Mouse (Mus musculus): ENCODE measurements around the gene Asgr1. TPM values are rescaled to one million over a fixed set of nuclear protein-coding genes. Genes with fewer than 3 reads are reported as not detected.

Asgr1 gene
- total and polyA plus RNA-seq, 3 experiments: not detected

DNA sequence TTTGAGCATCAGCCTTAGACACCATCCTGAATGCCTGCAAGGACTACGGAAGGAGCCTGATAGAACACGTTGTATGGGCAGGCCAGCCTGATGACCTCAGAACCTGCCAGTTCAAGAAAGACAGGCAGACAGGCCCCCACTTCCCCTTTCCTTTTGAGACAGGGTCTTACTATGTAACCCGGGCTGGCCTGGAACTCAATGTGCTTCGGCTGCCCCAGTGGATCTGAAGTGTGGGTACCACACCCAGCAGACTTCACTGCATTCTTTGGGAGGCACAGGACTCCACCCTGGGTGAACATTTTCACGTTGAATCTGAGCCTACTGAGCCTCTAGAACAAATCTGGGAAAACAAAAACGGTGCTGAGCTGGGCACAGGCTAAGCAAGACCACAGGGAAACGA lies 15.7 kb upstream of the Asgr1 start:
- Histone ChIP-seq H3K4me1 (ENCODE audit: insufficient read depth, low read depth, low read length) (0 out of 2 replicates have a peak, but pooled peaks cover 5% of the 10 kb centered on the region), H3K27me3 (ENCODE audit: insufficient read depth, low read length) (peaks cover 17% of the 10 kb centered on the region; the same call in 1 of the 2 replicates), H3K36me3 (replicated peaks) (no peaks in the 10 kb centered on the region), H3K9me3 (replicated peaks) (no peaks in the 10 kb centered on the region), H3K4me3 (ENCODE audit: low read depth, low read length) (no peak overlapping the region)
- ATAC-seq (ENCODE audit: extremely low read depth, insufficient number of reproducible peaks, low FRiP score, poor library complexity, severe bottlenecking): no peak
- no peak for DNase-seq (ENCODE audit: low spot score)
- no peak for TF ChIP-seq GATA2 (IDR thresholded peaks at IDR 0.05; ENCODE audit: borderline replicate concordance, low read depth, low read length)
- no peak for TF ChIP-seq POLR2AphosphoS5 (IDR thresholded peaks at IDR 0.05; ENCODE audit: insufficient replicate concordance, low read depth, low read length)
- no peak for TF ChIP-seq TAL1 (conservative IDR thresholded peaks at IDR 0.05; ENCODE audit: low read depth, low read length)
- no peak for TF ChIP-seq GATA1 (IDR thresholded peaks at IDR 0.05; ENCODE audit: borderline replicate concordance, low read length)
- TF ChIP-seq CTCF (IDR thresholded peaks at IDR 0.05; ENCODE audit: low read depth, low read length): no peak

DNA sequence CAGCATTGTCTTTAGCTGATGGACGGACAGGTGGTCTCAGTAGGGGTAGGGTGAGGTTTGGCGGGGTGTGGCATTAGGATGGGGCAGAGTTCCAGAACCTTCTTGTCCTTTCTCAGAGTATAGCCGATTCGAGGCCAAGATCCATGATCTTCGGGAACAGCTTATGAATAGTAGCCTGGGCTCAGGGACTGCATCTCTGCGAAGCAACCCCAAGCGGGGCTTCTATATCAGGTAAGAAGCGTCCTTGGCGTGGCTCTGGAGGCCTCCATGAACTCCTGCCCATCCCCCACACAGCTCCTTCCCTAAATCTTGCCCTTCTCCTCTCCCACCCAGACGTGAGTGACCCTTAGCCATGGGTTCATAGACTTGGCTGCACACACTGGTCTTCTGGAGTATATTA lies 14.3 kb upstream of the Asgr1 start:
- H3K4me1 ChIP-seq (ENCODE audit: insufficient read depth, low read depth, low read length): 0 out of 2 replicates have a peak, but pooled peaks cover 5% of the 10 kb centered on the region
- ATAC-seq (ENCODE audit: extremely low read depth, insufficient number of reproducible peaks, low FRiP score, poor library complexity, severe bottlenecking) (no peak), DNase-seq (ENCODE audit: low spot score) (no peak)
- TF ChIP-seq POLR2AphosphoS5 (IDR thresholded peaks at IDR 0.05; ENCODE audit: insufficient replicate concordance, low read depth, low read length): no peak
- TF ChIP-seq CTCF (IDR thresholded peaks at IDR 0.05; ENCODE audit: low read depth, low read length): no peak
- no peak for TF ChIP-seq GATA2 (IDR thresholded peaks at IDR 0.05; ENCODE audit: borderline replicate concordance, low read depth, low read length)
- TF ChIP-seq TAL1 (conservative IDR thresholded peaks at IDR 0.05; ENCODE audit: low read depth, low read length): no peak
- no peak for TF ChIP-seq GATA1 (IDR thresholded peaks at IDR 0.05; ENCODE audit: borderline replicate concordance, low read length)
- no peaks in the 10 kb centered on the region for H3K9me3 ChIP-seq (replicated peaks)
- no peak overlapping the region for H3K4me3 ChIP-seq (ENCODE audit: low read depth, low read length)
- H3K36me3 ChIP-seq (replicated peaks): no peaks in the 10 kb centered on the region
- H3K27me3 ChIP-seq (ENCODE audit: insufficient read depth, low read length): peaks cover 21% of the 10 kb centered on the region; the same call in 1 of the 2 replicates

DNA sequence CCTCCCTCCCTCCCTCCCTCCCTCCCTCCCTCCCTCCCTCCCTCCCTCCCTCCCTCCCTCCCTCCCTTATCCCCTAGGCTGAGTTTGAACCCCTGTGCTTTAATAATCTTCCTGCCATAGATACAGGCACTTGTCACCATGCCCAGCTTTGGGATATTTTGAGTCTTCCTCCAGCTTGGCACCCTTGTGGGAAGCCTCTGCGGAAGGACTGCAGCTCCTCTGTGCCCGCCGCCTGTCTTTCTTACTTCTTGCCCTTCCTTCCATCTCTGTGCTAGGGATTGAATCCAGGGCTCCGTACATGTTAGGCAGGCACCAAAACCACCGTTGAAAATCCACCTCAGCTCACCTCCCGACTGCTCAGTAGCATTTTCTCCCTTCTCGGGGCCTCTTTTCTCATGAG lies 13.7 kb upstream of the Asgr1 start:
- Histone ChIP-seq H3K4me3 (ENCODE audit: low read depth, low read length) (no peak overlapping the region), H3K27me3 (ENCODE audit: insufficient read depth, low read length) (peaks cover 21% of the 10 kb centered on the region; the same call in 1 of the 2 replicates), H3K4me1 (ENCODE audit: insufficient read depth, low read depth, low read length) (0 out of 2 replicates have a peak, but pooled peaks cover 5% of the 10 kb centered on the region), H3K36me3 (replicated peaks) (no peaks in the 10 kb centered on the region), H3K9me3 (replicated peaks) (no peaks in the 10 kb centered on the region)
- no peak for ATAC-seq (ENCODE audit: extremely low read depth, insufficient number of reproducible peaks, low FRiP score, poor library complexity, severe bottlenecking)
- no peak for TF ChIP-seq TAL1 (conservative IDR thresholded peaks at IDR 0.05; ENCODE audit: low read depth, low read length)
- no peak for TF ChIP-seq GATA2 (IDR thresholded peaks at IDR 0.05; ENCODE audit: borderline replicate concordance, low read depth, low read length)
- TF ChIP-seq POLR2AphosphoS5 (IDR thresholded peaks at IDR 0.05; ENCODE audit: insufficient replicate concordance, low read depth, low read length): no peak
- TF ChIP-seq CTCF (IDR thresholded peaks at IDR 0.05; ENCODE audit: low read depth, low read length): no peak
- TF ChIP-seq GATA1 (IDR thresholded peaks at IDR 0.05; ENCODE audit: borderline replicate concordance, low read length): no peak
- no peak for DNase-seq (ENCODE audit: low spot score)

DNA sequence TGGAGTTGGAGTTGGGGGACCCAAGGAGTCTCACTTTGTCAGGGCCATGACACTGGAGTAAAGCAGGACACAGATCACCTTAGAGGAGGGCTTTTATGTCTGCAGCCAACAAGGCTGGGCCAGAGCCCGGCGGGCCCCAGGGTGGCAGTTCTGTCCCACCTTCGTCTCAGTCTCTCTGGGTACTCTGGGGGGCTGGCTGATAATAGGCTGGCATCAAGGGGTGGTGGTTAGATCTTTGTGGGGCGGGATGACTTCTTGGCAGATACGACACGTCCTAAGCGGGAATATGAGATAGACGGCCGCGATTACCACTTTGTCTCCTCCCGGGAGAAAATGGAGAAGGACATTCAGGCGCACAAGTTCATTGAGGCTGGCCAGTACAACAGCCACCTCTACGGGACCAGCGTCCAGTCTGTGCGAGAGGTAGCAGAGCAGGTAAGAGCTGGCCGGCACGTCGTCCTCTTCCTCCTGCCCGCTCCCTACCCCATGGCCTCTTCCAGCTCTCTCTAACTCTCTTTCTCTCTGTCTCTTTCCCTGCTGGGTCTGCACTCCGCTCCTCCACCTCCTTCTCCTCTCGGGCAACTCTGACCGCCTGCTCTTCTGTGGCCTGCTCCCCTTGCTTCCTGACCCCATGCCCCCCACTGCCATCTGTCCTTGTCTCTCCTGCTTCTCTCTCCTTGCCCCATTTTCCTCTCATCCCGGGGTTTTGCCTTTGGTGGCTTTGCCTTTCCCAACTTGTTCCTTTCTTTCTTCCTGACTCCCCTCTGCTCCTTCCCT lies 11.4 kb upstream of the Asgr1 start:
- Histone ChIP-seq H3K4me3 (ENCODE audit: low read depth, low read length) (no peak overlapping the region), H3K9me3 (replicated peaks) (no peaks in the 10 kb centered on the region), H3K4me1 (ENCODE audit: insufficient read depth, low read depth, low read length) (0 out of 2 replicates have a peak, but pooled peaks cover 5% of the 10 kb centered on the region), H3K27me3 (ENCODE audit: insufficient read depth, low read length) (peaks cover 22% of the 10 kb centered on the region; the same call in 1 of the 2 replicates), H3K36me3 (replicated peaks) (no peaks in the 10 kb centered on the region)
- DNase-seq (ENCODE audit: low spot score): no peak
- no peak for ATAC-seq (ENCODE audit: extremely low read depth, insufficient number of reproducible peaks, low FRiP score, poor library complexity, severe bottlenecking)
- no peak for TF ChIP-seq GATA1 (IDR thresholded peaks at IDR 0.05; ENCODE audit: borderline replicate concordance, low read length)

DNA sequence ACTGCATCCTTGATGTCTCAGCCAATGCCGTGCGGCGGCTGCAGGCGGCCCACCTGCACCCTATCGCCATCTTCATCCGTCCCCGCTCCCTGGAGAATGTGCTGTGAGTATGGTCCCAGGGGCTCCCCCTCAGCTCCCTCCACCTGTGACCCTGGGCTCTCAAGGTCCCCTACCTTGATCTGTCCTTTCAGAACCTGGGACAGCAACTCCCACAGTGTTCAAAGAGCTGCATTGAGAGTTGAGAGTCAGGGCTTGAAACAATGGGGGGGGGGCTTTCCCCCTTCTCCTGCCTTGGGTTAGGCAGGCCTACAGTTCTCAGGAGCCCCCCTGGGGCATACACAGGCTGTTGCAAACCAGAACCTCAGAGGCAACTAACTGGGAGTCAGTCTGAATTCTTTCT lies 10.2 kb upstream of the Asgr1 start:
- ATAC-seq (ENCODE audit: extremely low read depth, insufficient number of reproducible peaks, low FRiP score, poor library complexity, severe bottlenecking): no peak
- Histone ChIP-seq H3K4me3 (ENCODE audit: low read depth, low read length) (no peak overlapping the region), H3K27me3 (ENCODE audit: insufficient read depth, low read length) (peaks cover 22% of the 10 kb centered on the region; the same call in 1 of the 2 replicates), H3K9me3 (replicated peaks) (no peaks in the 10 kb centered on the region), H3K4me1 (ENCODE audit: insufficient read depth, low read depth, low read length) (no peaks in the 10 kb centered on the region), H3K36me3 (replicated peaks) (no peaks in the 10 kb centered on the region)
- TF ChIP-seq POLR2AphosphoS5 (IDR thresholded peaks at IDR 0.05; ENCODE audit: insufficient replicate concordance, low read depth, low read length) (no peak), GATA1 (IDR thresholded peaks at IDR 0.05; ENCODE audit: borderline replicate concordance, low read length) (no peak), CTCF (IDR thresholded peaks at IDR 0.05; ENCODE audit: low read depth, low read length) (no peak), TAL1 (conservative IDR thresholded peaks at IDR 0.05; ENCODE audit: low read depth, low read length) (no peak), GATA2 (IDR thresholded peaks at IDR 0.05; ENCODE audit: borderline replicate concordance, low read depth, low read length) (no peak)
- DNase-seq (ENCODE audit: low spot score): no peak

DNA sequence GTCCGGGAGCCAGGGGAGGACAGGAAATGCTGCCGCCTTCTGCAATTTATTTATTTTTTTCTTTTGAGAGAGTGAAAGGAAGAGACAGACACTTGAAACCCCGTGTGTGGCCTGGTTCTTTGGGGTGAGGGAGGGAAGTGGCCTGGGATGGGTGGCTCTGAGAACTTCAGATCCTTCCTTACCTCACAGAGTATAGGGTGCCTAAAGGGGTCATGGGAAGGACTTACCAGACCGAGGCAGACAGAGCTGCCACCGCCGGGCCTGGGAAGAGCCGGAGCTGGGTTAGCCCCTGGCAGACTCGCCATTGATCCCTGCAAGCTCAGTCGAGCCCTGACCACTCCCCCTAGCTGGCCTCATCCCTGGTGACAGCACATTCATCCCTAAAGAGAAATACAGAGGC lies 8.4 kb upstream of the Asgr1 start:
- H3K4me1 ChIP-seq (ENCODE audit: insufficient read depth, low read depth, low read length): no peaks in the 10 kb centered on the region
- H3K36me3 ChIP-seq (replicated peaks): no peaks in the 10 kb centered on the region
- H3K9me3 ChIP-seq (replicated peaks): no peaks in the 10 kb centered on the region
- H3K27me3 ChIP-seq (ENCODE audit: insufficient read depth, low read length): peaks cover 20% of the 10 kb centered on the region; the same call in 1 of the 2 replicates
- H3K4me3 ChIP-seq (ENCODE audit: low read depth, low read length): no peak overlapping the region
- DNase-seq (ENCODE audit: low spot score) (no peak), ATAC-seq (ENCODE audit: extremely low read depth, insufficient number of reproducible peaks, low FRiP score, poor library complexity, severe bottlenecking) (no peak)
- TF ChIP-seq GATA2 (IDR thresholded peaks at IDR 0.05; ENCODE audit: borderline replicate concordance, low read depth, low read length): no peak
- no peak for TF ChIP-seq TAL1 (conservative IDR thresholded peaks at IDR 0.05; ENCODE audit: low read depth, low read length)
- TF ChIP-seq CTCF (IDR thresholded peaks at IDR 0.05; ENCODE audit: low read depth, low read length): no peak
- TF ChIP-seq POLR2AphosphoS5 (IDR thresholded peaks at IDR 0.05; ENCODE audit: insufficient replicate concordance, low read depth, low read length): no peak
- TF ChIP-seq GATA1 (IDR thresholded peaks at IDR 0.05; ENCODE audit: borderline replicate concordance, low read length): no peak
